Mouse (Mus musculus): ENCODE data around the gene Ceacam20. TPM values are rescaled to one million over a fixed set of nuclear protein-coding genes. Genes with fewer than 3 reads are reported as not detected.
"Not testable (repeated sequence)": the region's sequence is repeated elsewhere in the genome, so short reads cannot be mapped to it uniquely, and the experiment has no call there.

The Ceacam20 gene
- polyA plus RNA-seq, 1 experiment from 2014 or later: not detected

GRCm38 (mm10) chr7:19969106-19969505, 3.9 kb downstream of the Ceacam20 start:
- WGBS: 75% methylated on average over 3 of the region's 3 CpGs
- Histone ChIP-seq H3K27ac (ENCODE audit: low read depth) (no peak overlapping the region), H3K27me3 (ENCODE audit: insufficient read depth, low read length) (no peaks in the 10 kb centered on the region), H3K36me3 (ENCODE audit: insufficient read depth) (no peaks in the 10 kb centered on the region), H3K9ac (no peak overlapping the region), H3K4me1 (ENCODE audit: insufficient read depth) (no peaks in the 10 kb centered on the region), H3K9me3 (ENCODE audit: low read depth, low read length) (no peaks in the 10 kb centered on the region), H3K4me3 (ENCODE audit: low read depth, low read length) (no peak overlapping the region), H3K4me2 (no peak overlapping the region)
- ATAC-seq (ENCODE audit: insufficient read depth) (no peak), DNase-seq (no peak)
- TF ChIP-seq CTCF (IDR thresholded peaks at IDR 0.05; ENCODE audit: low read depth): no peak

DNA sequence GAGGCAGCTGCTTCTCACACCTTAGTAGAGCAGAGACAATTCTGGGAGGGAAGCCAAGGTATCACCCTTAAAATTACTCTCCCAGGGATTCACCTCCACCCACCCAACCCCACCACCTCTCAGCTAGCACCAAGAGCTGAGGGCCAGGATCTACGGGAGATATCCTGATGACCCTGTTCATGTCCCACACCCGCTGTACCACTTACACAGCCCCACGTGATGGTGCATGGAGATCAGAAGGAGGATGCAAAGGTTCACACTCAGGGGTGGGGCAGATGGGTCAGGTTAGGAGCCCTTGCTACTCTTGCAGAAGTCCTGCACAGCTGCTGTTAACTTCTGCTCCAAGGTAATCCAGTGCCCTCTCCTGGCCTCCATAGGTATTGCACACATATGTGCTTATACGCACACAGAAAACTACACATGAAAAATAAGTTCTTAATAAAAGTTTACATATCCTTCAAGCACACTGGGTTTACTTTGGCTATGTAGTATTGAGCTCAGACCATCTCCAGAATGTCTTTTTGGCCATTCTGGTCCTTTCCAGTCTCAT, 4.4 kb downstream of the Ceacam20 start:
- H3K27ac ChIP-seq (ENCODE audit: low read depth): no peak overlapping the region
- no peaks in the 10 kb centered on the region for H3K9me3 ChIP-seq (ENCODE audit: low read depth, low read length)
- WGBS: 92% methylated on average over 4 of the region's 4 CpGs
- no peak overlapping the region for H3K4me2 ChIP-seq
- no peak overlapping the region for H3K9ac ChIP-seq
- no peaks in the 10 kb centered on the region for H3K27me3 ChIP-seq (ENCODE audit: insufficient read depth, low read length)
- H3K4me3 ChIP-seq (ENCODE audit: low read depth, low read length): no peak overlapping the region
- TF ChIP-seq CTCF (IDR thresholded peaks at IDR 0.05; ENCODE audit: low read depth): 0 out of 2 replicates have a peak, but pooled peaks have one; percentile 25
- ATAC-seq (ENCODE audit: insufficient read depth) (no peak), DNase-seq (no peak)
- no peaks in the 10 kb centered on the region for H3K36me3 ChIP-seq (ENCODE audit: insufficient read depth)
- no peaks in the 10 kb centered on the region for H3K4me1 ChIP-seq (ENCODE audit: insufficient read depth)

GRCm38 (mm10) chr7:19970196-19970595, 5.0 kb downstream of the Ceacam20 start:
- Histone ChIP-seq H3K27me3 (ENCODE audit: insufficient read depth, low read length) (no peaks in the 10 kb centered on the region), H3K4me2 (no peak overlapping the region), H3K27ac (ENCODE audit: low read depth) (no peak overlapping the region), H3K9me3 (ENCODE audit: low read depth, low read length) (no peaks in the 10 kb centered on the region), H3K4me3 (ENCODE audit: low read depth, low read length) (no peak overlapping the region), H3K36me3 (ENCODE audit: insufficient read depth) (no peaks in the 10 kb centered on the region), H3K9ac (no peak overlapping the region), H3K4me1 (ENCODE audit: insufficient read depth) (no peaks in the 10 kb centered on the region)
- ATAC-seq (ENCODE audit: insufficient read depth): no peak
- 92% methylated on average over 8 of the region's 8 CpGs for WGBS
- no peak for DNase-seq
- no peak for TF ChIP-seq CTCF (IDR thresholded peaks at IDR 0.05; ENCODE audit: low read depth)

- no peak for TF ChIP-seq CTCF (IDR thresholded peaks at IDR 0.05; ENCODE audit: low read depth)
- Histone ChIP-seq H3K9ac (no peak overlapping the region), H3K4me1 (ENCODE audit: insufficient read depth) (no peaks in the 10 kb centered on the region), H3K27ac (ENCODE audit: low read depth) (no peak overlapping the region), H3K27me3 (ENCODE audit: insufficient read depth, low read length) (no peaks in the 10 kb centered on the region), H3K4me3 (ENCODE audit: low read depth, low read length) (no peak overlapping the region), H3K4me2 (no peak overlapping the region), H3K36me3 (ENCODE audit: insufficient read depth) (no peaks in the 10 kb centered on the region), H3K9me3 (ENCODE audit: low read depth, low read length) (no peaks in the 10 kb centered on the region)
- WGBS: 87% methylated on average over 4 of the region's 4 CpGs
- no peak for DNase-seq
- no peak for ATAC-seq (ENCODE audit: insufficient read depth)
Observed at GRCm38 (mm10) chr7:19971516-19971915, 6.3 kb downstream of the Ceacam20 start.

- 64% methylated on average over 8 of the region's 8 CpGs for WGBS
- not testable (repeated sequence) for H3K4me1 ChIP-seq (ENCODE audit: insufficient read depth); H3K27me3 ChIP-seq (ENCODE audit: insufficient read depth, low read length); DNase-seq; H3K36me3 ChIP-seq (ENCODE audit: insufficient read depth); H3K4me2 ChIP-seq; H3K4me3 ChIP-seq (ENCODE audit: low read depth, low read length); H3K27ac ChIP-seq (ENCODE audit: low read depth); H3K9me3 ChIP-seq (ENCODE audit: low read depth, low read length); ATAC-seq (ENCODE audit: insufficient read depth); H3K9ac ChIP-seq
Observed at GRCm38 (mm10) chr7:19991165-19991564, 26.0 kb downstream of the Ceacam20 start, which contains the start of gene Nlrp9b. Gene Nlrp9b (plus strand): TSS chr7:19991465.

GRCm38 (mm10) chr7:19996721-19997120, 31.5 kb downstream of the Ceacam20 start:
- not testable (repeated sequence) for DNase-seq; H3K4me1 ChIP-seq (ENCODE audit: insufficient read depth); H3K27ac ChIP-seq (ENCODE audit: low read depth); H3K27me3 ChIP-seq (ENCODE audit: insufficient read depth, low read length); ATAC-seq (ENCODE audit: insufficient read depth); H3K4me3 ChIP-seq (ENCODE audit: low read depth, low read length); H3K36me3 ChIP-seq (ENCODE audit: insufficient read depth); H3K9ac ChIP-seq; H3K4me2 ChIP-seq; H3K9me3 ChIP-seq (ENCODE audit: low read depth, low read length)
- 56% methylated on average over 3 of the region's 3 CpGs for WGBS

DNA sequence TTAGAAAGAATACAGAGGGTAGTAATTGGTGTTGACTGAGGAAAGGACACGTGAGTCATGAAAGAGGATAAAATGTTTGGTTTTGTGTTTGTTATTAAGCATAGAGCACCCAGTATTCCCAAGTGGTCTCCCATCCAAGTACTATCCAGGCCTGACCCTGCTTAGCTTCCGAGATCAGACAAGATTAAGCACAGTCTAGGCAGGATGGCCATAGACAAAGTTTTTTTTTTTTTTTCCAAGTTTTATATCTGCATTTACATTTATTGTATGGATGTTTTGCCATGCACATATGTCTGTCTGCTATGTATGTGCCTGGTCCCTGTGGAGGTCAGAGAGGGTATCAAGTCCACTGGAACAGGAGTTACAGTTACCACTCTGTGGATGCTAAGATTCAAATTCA, 44.8 kb downstream of the Ceacam20 start:
- no peak for TF ChIP-seq CTCF (IDR thresholded peaks at IDR 0.05; ENCODE audit: low read depth)
- no peak overlapping the region for H3K4me3 ChIP-seq (ENCODE audit: low read depth, low read length)
- no peak for ATAC-seq (ENCODE audit: insufficient read depth)
- no peak overlapping the region for H3K27ac ChIP-seq (ENCODE audit: low read depth)
- H3K36me3 ChIP-seq (ENCODE audit: insufficient read depth): no peaks in the 10 kb centered on the region
- no peak overlapping the region for H3K4me2 ChIP-seq
- H3K27me3 ChIP-seq (ENCODE audit: insufficient read depth, low read length): no peaks in the 10 kb centered on the region
- no peaks in the 10 kb centered on the region for H3K4me1 ChIP-seq (ENCODE audit: insufficient read depth)
- no peaks in the 10 kb centered on the region for H3K9me3 ChIP-seq (ENCODE audit: low read depth, low read length)
- 62% methylated on average over 2 of the region's 2 CpGs for WGBS
- no peak for DNase-seq
- no peak overlapping the region for H3K9ac ChIP-seq

Other genes with a start within 250 kb of the Ceacam20 start
- 149 and 168 TPM in 2 replicates for gene Tomm40, start 250.0 kb upstream of the Ceacam20 start, polyA plus RNA-seq (2014; fragmentation: Nextera tagmentation; extraction: Ambion mirVana)
- gene Nectin2, start 214.9 kb upstream of the Ceacam20 start, polyA plus RNA-seq (2014; fragmentation: Nextera tagmentation; extraction: Ambion mirVana): 120 and 125 TPM in 2 replicates
- gene Bcam, start 194.4 kb upstream of the Ceacam20 start, polyA plus RNA-seq (2014; fragmentation: Nextera tagmentation; extraction: Ambion mirVana): 206 and 209 TPM in 2 replicates
- gene Cblc, start 168.6 kb upstream of the Ceacam20 start, polyA plus RNA-seq (2014; fragmentation: Nextera tagmentation; extraction: Ambion mirVana): 6.8 and 10.2 TPM in 2 replicates
- 4.4 and 6.7 TPM in 2 replicates for gene Bcl3, start 142.6 kb upstream of the Ceacam20 start, polyA plus RNA-seq (2014; fragmentation: Nextera tagmentation; extraction: Ambion mirVana)
- gene Gm19345, start 113.4 kb upstream of the Ceacam20 start, polyA plus RNA-seq (2014; fragmentation: Nextera tagmentation; extraction: Ambion mirVana): not detected in 2 replicates
- gene Ceacam16, start 104.1 kb upstream of the Ceacam20 start, polyA plus RNA-seq (2014; fragmentation: Nextera tagmentation; extraction: Ambion mirVana): not detected in 2 replicates
- not detected in 2 replicates for gene Ceacam19, start 77.4 kb upstream of the Ceacam20 start, polyA plus RNA-seq (2014; fragmentation: Nextera tagmentation; extraction: Ambion mirVana)
- gene Pvr, start 44.3 kb upstream of the Ceacam20 start, polyA plus RNA-seq (2014; fragmentation: Nextera tagmentation; extraction: Ambion mirVana): 13.0 and 13.2 TPM in 2 replicates
- 1.2 and 1.3 TPM in 2 replicates for gene Igsf23, start 14.7 kb upstream of the Ceacam20 start, polyA plus RNA-seq (2014; fragmentation: Nextera tagmentation; extraction: Ambion mirVana)
- not detected in 2 replicates for gene Nlrp9b, start 26.1 kb downstream of the Ceacam20 start, polyA plus RNA-seq (2014; fragmentation: Nextera tagmentation; extraction: Ambion mirVana)
- not detected in 2 replicates for gene Vmn1r91, start 134.3 kb downstream of the Ceacam20 start, polyA plus RNA-seq (2014; fragmentation: Nextera tagmentation; extraction: Ambion mirVana)
- gene Gm16442, start 157.2 kb downstream of the Ceacam20 start, polyA plus RNA-seq (2014; fragmentation: Nextera tagmentation; extraction: Ambion mirVana): not detected in 2 replicates
- not detected in 2 replicates for gene Vmn1r93, start 173.7 kb downstream of the Ceacam20 start, polyA plus RNA-seq (2014; fragmentation: Nextera tagmentation; extraction: Ambion mirVana)
- gene Vmn1r94, start 203.0 kb downstream of the Ceacam20 start, polyA plus RNA-seq (2014; fragmentation: Nextera tagmentation; extraction: Ambion mirVana): not detected in 2 replicates
- not detected in 2 replicates for gene Vmn1r95, start 228.3 kb downstream of the Ceacam20 start, polyA plus RNA-seq (2014; fragmentation: Nextera tagmentation; extraction: Ambion mirVana)
- not detected in 2 replicates for gene Gm6164, start 240.2 kb downstream of the Ceacam20 start, polyA plus RNA-seq (2014; fragmentation: Nextera tagmentation; extraction: Ambion mirVana)

Data from lung, embryonic 14.5 days (tissue).